Mouse (Mus musculus): ENCODE measurements at regions not wholly inside any gene's neighbourhood (a gene's known extent, or its start where the extent isn't known, plus 50 kb on each side); places are given as distances from the start of the nearest gene placed in this dataset.
"Not testable (repeated sequence)": the region's sequence is repeated elsewhere in the genome, so short reads cannot be mapped to it uniquely, and the experiment has no call there.

GRCm38 (mm10) chr15:52406156-52406885 lies 1478.4 kb upstream of the Gm7489 start:
- DNase-seq (ENCODE audit: low read depth, low spot score), result no peak

GRCm38 (mm10) chr15:52412869-52413771 lies 1471.6 kb upstream of the Gm7489 start:
- DNase-seq (ENCODE audit: low read depth, low spot score), result no peak

- no peak for DNase-seq (ENCODE audit: low read depth, low spot score)
These were observed 1458.7 kb upstream of the Gm7489 start for GRCm38 (mm10) chr15:52425976-52426375.

GRCm38 (mm10) chr15:52430491-52431158 lies 1454.1 kb upstream of the Gm7489 start:
- no peak for DNase-seq (ENCODE audit: low read depth, low spot score)

- no peak for DNase-seq (ENCODE audit: low read depth, low spot score)
These were observed 1451.1 kb upstream of the Gm7489 start for GRCm38 (mm10) chr15:52433639-52434038.

- no peak for DNase-seq (ENCODE audit: low read depth, low spot score)
These were observed 1446.3 kb upstream of the Gm7489 start for GRCm38 (mm10) chr15:52438403-52438802.

- DNase-seq (ENCODE audit: low read depth, low spot score), result no peak
These were observed 1425.9 kb upstream of the Gm7489 start for GRCm38 (mm10) chr15:52458782-52459181.

- no peak for DNase-seq (ENCODE audit: low read depth, low spot score)
These were observed 1425.4 kb upstream of the Gm7489 start for GRCm38 (mm10) chr15:52459315-52459714.

- DNase-seq (ENCODE audit: low read depth, low spot score), result no peak
These were observed 1420.2 kb upstream of the Gm7489 start for GRCm38 (mm10) chr15:52464226-52465138.

GRCm38 (mm10) chr15:52478124-52478523 lies 1406.6 kb upstream of the Gm7489 start:
- DNase-seq (ENCODE audit: low read depth, low spot score), result not testable (repeated sequence)

GRCm38 (mm10) chr15:52480834-52481233 lies 1403.9 kb upstream of the Gm7489 start:
- no peak for DNase-seq (ENCODE audit: low read depth, low spot score)

GRCm38 (mm10) chr15:52483598-52484165 lies 1401.0 kb upstream of the Gm7489 start:
- DNase-seq (ENCODE audit: low read depth, low spot score), result no peak

- no peak for DNase-seq (ENCODE audit: low read depth, low spot score)
These were observed 1400.4 kb upstream of the Gm7489 start for GRCm38 (mm10) chr15:52484276-52484675.

GRCm38 (mm10) chr15:52505278-52505831 lies 1379.4 kb upstream of the Gm7489 start:
- DNase-seq (ENCODE audit: low read depth, low spot score), result no peak

- peak; percentile 17 for DNase-seq (ENCODE audit: low read depth, low spot score)
These were observed 1377.8 kb upstream of the Gm7489 start for GRCm38 (mm10) chr15:52506930-52507329.

- no peak for DNase-seq (ENCODE audit: low read depth, low spot score)
These were observed 1376.1 kb upstream of the Gm7489 start for GRCm38 (mm10) chr15:52508609-52509008.

- no peak for DNase-seq (ENCODE audit: low read depth, low spot score)
These were observed 1374.6 kb upstream of the Gm7489 start for GRCm38 (mm10) chr15:52510137-52510536.

- DNase-seq (ENCODE audit: low read depth, low spot score), result no peak
These were observed 1348.1 kb upstream of the Gm7489 start for GRCm38 (mm10) chr15:52536594-52536993.

- DNase-seq (ENCODE audit: low read depth, low spot score), result no peak
These were observed 1326.0 kb upstream of the Gm7489 start for GRCm38 (mm10) chr15:52558682-52559081.

GRCm38 (mm10) chr15:52564078-52564477 lies 1320.6 kb upstream of the Gm7489 start:
- DNase-seq (ENCODE audit: low read depth, low spot score), result no peak
